Mouse (Mus musculus) liver, embryonic 13.5 days (tissue): Measurements from ENCODE around the gene Gphn. TPM values are rescaled to one million over a fixed set of nuclear protein-coding genes. Genes with fewer than 3 reads are reported as not detected.

Experiments used
- ATAC-seq: fragments of 200-750 bp; cut with Nextera tagmentation; 2 replicates; pipeline ENCODE4 v1.8.0; 2017; ENCODE audit warnings: low read depth, mild to moderate bottlenecking, moderate number of reproducible peaks, moderate library complexity
- DNase-seq: peaks from one replicate; pipeline ENCODE4 v3.0.0; 2022
- H3K27ac ChIP-seq: fragments of 300-500 bp; sonication (generic); 2 replicates; pipeline ENCODE4 v1.5.1; 2015; ENCODE audit warnings: moderate library complexity, mild to moderate bottlenecking, inconsistent platforms
- H3K27me3 ChIP-seq: fragments of 300-500 bp; sonication (generic); 2 replicates; pipeline ENCODE4 v1.6.1; 2015; ENCODE audit warnings: mild to moderate bottlenecking, inconsistent platforms
- H3K36me3 ChIP-seq: fragments of 300-500 bp; sonication (generic); 2 replicates; pipeline ENCODE4 v1.6.1; 2015; ENCODE audit warnings: mild to moderate bottlenecking, inconsistent platforms
- H3K4me1 ChIP-seq: fragments of 300-500 bp; sonication (generic); replicated peaks from 2 replicates; pipeline ENCODE4 v1.6.1; 2015; ENCODE audit warnings: inconsistent platforms
- H3K4me2 ChIP-seq: fragments of 300-500 bp; sonication (generic); 2 replicates; pipeline ENCODE4 v1.6.1; 2015; ENCODE audit warnings: inconsistent platforms, mild to moderate bottlenecking, moderate library complexity
- H3K4me3 ChIP-seq: fragments of 300-500 bp; sonication (generic); replicated peaks from 2 replicates; pipeline ENCODE4 v1.5.1; 2015; ENCODE audit warnings: mild to moderate bottlenecking, inconsistent platforms
- H3K9ac ChIP-seq: fragments of 300-500 bp; sonication (generic); 2 replicates; pipeline ENCODE4 v1.6.1; 2015; ENCODE audit warnings: mild to moderate bottlenecking, inconsistent platforms
- H3K9me3 ChIP-seq: fragments of 300-500 bp; sonication (generic); replicated peaks from 2 replicates; pipeline ENCODE4 v1.6.1; 2016; ENCODE audit warnings: inconsistent platforms
- WGBS: fragments of 180-500 bp; shearing (Covaris S2); methylation state at CpG from one replicate; pipeline ENCODE4 v1.1.7; 2015; ENCODE audit not compliant: insufficient replicate concordance; 5-methylcytosine and 5-hydroxymethylcytosine counted together
- polyA plus RNA-seq: library from polyadenylated mRNA; unstranded; fragments of >200 nt; fragmentation: Nextera tagmentation; extraction: Ambion mirVana; gene quantifications from 2 replicates; pipeline ENCODE4 v1.2.1, GENCODE M21; 2015

Gphn gene
- polyA plus RNA-seq, 1 experiment from 2014 or later = 6.1 TPM

DNA sequence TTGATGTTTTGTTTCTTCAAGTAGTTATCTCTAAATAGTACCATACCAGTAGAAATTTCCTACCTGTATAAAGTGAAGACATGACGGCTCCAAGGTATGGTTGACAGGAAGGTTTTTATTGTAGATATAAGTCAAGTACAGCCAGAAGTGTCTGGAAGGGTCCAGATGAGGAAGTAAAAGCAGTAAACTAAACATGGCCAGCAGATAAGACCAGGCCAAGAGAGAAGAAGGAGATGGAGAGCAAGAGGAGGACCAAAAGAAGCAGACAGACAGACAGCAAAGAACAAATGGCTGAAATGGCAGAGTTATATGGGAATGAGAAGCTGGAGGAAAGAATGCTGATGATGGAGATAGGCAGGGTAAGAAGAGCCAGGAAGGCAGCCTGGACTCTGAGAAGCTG is 419.1 kb downstream of the Gphn start:
- no peaks in the 10 kb centered on the region for H3K4me1 ChIP-seq
- ATAC-seq = no peak
- H3K27me3 ChIP-seq = no peaks in the 10 kb centered on the region
- no peak overlapping the region for H3K4me2 ChIP-seq
- DNase-seq = no peak
- H3K36me3 ChIP-seq = no peaks in the 10 kb centered on the region
- H3K9me3 ChIP-seq = no peaks in the 10 kb centered on the region
- WGBS = 51% methylated on average over 1 of the region's 1 CpGs
- H3K27ac ChIP-seq = no peak overlapping the region
- no peak overlapping the region for H3K4me3 ChIP-seq
- no peak overlapping the region for H3K9ac ChIP-seq

DNA sequence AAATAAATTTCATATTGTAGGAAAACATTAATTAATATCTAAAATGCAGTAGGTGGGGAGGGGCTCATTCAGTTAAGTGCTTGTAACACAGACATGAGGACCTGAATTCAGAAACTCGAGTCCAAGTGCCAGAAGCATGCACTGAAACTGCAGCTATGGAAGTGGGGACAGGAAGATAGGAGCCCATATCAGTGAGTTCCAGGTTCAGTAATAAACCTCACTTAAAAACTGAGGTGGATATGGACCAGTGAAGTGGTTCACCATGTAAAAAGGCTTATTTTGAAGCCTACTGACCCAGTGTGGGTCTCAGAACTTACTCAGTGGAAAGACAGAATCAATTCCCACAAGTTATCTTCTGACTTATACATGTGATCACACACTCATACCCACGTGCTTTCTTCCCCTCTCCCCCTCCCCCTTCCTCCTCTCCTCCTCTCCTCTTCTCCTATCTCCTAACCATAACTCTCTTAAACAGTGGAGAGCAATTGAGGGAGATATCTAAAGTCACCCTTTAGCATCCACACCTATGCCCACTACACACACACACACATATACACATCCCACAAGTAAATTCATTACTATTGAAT is 433.6 kb downstream of the Gphn start:
- DNase-seq (no peak), ATAC-seq (peak; percentile 79)
- Histone ChIP-seq H3K4me1 (peaks cover 8% of the 10 kb centered on the region), H3K4me2 (no peak overlapping the region), H3K36me3 (no peaks in the 10 kb centered on the region), H3K9ac (no peak overlapping the region), H3K9me3 (no peaks in the 10 kb centered on the region), H3K27me3 (no peaks in the 10 kb centered on the region), H3K27ac (no peak overlapping the region), H3K4me3 (no peak overlapping the region)
- 17% methylated on average over 2 of the region's 2 CpGs for WGBS

DNA sequence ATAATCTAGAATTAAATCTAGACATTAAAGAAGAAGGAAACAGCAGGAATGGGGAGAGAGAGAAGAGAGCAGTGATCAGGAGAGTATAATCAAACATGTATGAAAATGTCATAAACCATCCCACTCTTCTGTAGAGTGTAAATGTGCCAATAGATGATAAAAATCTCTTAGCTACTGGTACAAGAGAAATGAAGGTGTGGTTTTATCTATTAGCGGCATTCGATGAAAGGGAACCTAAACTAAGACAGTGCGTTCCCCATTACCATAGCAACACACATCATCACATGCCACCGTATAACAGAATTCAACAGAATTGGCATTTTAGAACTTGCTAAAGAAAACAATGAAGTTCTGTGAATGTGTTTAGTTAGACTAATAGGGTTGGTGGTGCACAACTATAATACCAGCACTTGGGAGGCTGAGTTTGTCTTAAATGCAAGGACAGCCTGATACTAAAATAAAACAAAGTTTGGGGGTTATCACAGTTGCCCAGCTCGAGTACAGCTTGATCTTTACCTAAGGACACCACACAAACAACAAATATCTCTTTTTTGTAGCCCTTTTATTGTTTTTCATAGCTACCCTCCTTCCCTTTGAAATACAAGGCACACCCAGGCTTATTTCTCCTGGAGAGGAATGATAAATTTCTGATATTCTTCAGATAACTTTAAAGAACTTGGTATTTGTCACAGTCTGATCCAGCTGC is 452.1 kb downstream of the Gphn start:
- Histone ChIP-seq H3K9ac (no peak overlapping the region), H3K27ac (no peak overlapping the region), H3K4me2 (no peak overlapping the region), H3K9me3 (no peaks in the 10 kb centered on the region), H3K4me3 (no peak overlapping the region), H3K4me1 (peaks cover 7% of the 10 kb centered on the region), H3K27me3 (no peaks in the 10 kb centered on the region), H3K36me3 (no peaks in the 10 kb centered on the region)
- 59% methylated on average over 5 of the region's 5 CpGs for WGBS
- peak; percentile 71 for ATAC-seq
- DNase-seq = no peak

DNA sequence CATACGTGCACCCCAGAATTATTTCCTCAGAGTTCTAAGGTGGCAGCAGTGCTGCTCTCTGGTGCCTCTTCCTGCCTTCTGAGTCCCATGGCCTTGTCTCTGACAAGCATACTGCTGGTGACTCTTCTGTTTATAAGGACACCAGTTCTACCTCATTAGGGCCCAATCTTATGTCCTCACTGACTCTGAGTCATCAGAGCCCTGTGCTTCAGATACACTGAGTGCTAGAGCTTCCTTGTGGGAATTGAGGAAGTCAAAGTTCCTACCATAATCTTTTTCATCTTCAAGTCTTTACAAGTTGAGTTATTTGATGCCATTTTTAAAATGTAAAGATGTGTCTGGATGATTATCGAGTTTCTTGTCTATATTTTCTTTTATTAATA is 452.6 kb downstream of the Gphn start:
- H3K9ac ChIP-seq = no peak overlapping the region
- H3K27me3 ChIP-seq = no peaks in the 10 kb centered on the region
- no peaks in the 10 kb centered on the region for H3K36me3 ChIP-seq
- no peak overlapping the region for H3K27ac ChIP-seq
- no peak for DNase-seq
- H3K4me2 ChIP-seq = no peak overlapping the region
- H3K4me3 ChIP-seq = no peak overlapping the region
- H3K4me1 ChIP-seq = peaks cover 7% of the 10 kb centered on the region
- ATAC-seq = no peak; the same call in 1 of the 2 replicates
- H3K9me3 ChIP-seq = no peaks in the 10 kb centered on the region
- WGBS = 55% methylated on average over 2 of the region's 2 CpGs

GRCm38 (mm10) chr12:78681048-78681447 is 454.9 kb downstream of the Gphn start:
- no peak overlapping the region for H3K4me3 ChIP-seq
- no peaks in the 10 kb centered on the region for H3K27me3 ChIP-seq
- no peaks in the 10 kb centered on the region for H3K9me3 ChIP-seq
- DNase-seq (no peak), ATAC-seq (no peak)
- WGBS = 67% methylated on average over 2 of the region's 2 CpGs
- H3K4me1 ChIP-seq = peaks cover 7% of the 10 kb centered on the region
- H3K9ac ChIP-seq = no peak overlapping the region
- no peak overlapping the region for H3K27ac ChIP-seq
- H3K4me2 ChIP-seq = no peak overlapping the region
- no peaks in the 10 kb centered on the region for H3K36me3 ChIP-seq

DNA sequence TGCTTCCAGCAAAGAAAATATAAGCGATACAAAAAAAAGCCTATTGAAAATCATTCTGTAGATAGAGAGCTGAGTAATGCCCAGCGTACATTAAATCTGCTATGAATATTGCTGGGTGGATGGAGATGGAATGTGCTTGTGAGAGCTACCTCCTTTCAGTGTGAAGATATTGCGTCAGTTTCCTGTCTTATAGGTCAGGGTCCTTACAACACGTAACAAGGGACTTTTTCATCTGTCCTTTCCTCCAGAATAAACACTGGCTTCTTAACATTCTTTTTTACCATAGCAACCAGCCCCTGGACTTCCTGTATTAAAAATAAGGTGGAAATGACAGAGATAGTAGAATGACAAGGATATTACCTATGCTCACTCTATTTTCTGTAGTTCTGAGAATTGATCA is 456.1 kb downstream of the Gphn start:
- DNase-seq = no peak
- WGBS = 67% methylated on average over 4 of the region's 4 CpGs
- H3K4me3 ChIP-seq = no peak overlapping the region
- peaks cover 7% of the 10 kb centered on the region for H3K4me1 ChIP-seq
- no peak overlapping the region for H3K4me2 ChIP-seq
- no peak overlapping the region for H3K27ac ChIP-seq
- H3K27me3 ChIP-seq = no peaks in the 10 kb centered on the region
- no peaks in the 10 kb centered on the region for H3K36me3 ChIP-seq
- no peak overlapping the region for H3K9ac ChIP-seq
- no peak for ATAC-seq
- no peaks in the 10 kb centered on the region for H3K9me3 ChIP-seq

GRCm38 (mm10) chr12:78685669-78686215 is 459.6 kb downstream of the Gphn start:
- no peaks in the 10 kb centered on the region for H3K27me3 ChIP-seq
- H3K36me3 ChIP-seq = no peaks in the 10 kb centered on the region
- WGBS = 28% methylated on average over 1 of the region's 1 CpGs
- DNase-seq (no peak), ATAC-seq (0 out of 2 replicates have a peak, but pooled peaks have one; percentile 18)
- H3K4me2 ChIP-seq = no peak overlapping the region
- H3K4me3 ChIP-seq = no peak overlapping the region
- H3K9me3 ChIP-seq = no peaks in the 10 kb centered on the region
- no peaks in the 10 kb centered on the region for H3K4me1 ChIP-seq
- no peak overlapping the region for H3K27ac ChIP-seq
- H3K9ac ChIP-seq = no peak overlapping the region

DNA sequence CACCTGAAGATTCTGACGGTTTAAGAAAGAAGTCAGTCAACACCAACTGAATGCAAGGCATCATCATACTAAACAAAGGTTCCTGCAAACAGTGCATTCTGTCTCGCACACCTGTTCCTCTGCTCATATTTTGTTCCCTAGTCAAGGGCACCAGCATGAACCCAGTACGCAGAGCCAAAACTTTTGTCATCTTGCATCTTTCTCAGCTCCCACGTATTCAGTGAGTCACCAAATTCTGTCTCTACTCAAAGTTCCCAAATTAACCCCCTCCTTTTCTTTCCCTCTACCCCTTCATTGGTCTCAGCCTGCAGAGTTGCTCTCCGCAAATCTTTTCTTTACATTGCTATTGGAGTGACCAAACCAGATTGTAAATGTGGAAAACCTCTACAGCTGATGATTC is 462.7 kb downstream of the Gphn start:
- no peak overlapping the region for H3K27ac ChIP-seq
- no peak for DNase-seq
- WGBS = 68% methylated on average over 5 of the region's 5 CpGs
- no peak for ATAC-seq
- H3K4me3 ChIP-seq = no peak overlapping the region
- no peak overlapping the region for H3K9ac ChIP-seq
- H3K27me3 ChIP-seq = no peaks in the 10 kb centered on the region
- no peaks in the 10 kb centered on the region for H3K36me3 ChIP-seq
- H3K9me3 ChIP-seq = no peaks in the 10 kb centered on the region
- H3K4me2 ChIP-seq = no peak overlapping the region
- H3K4me1 ChIP-seq = no peaks in the 10 kb centered on the region

- 32% methylated on average over 1 of the region's 1 CpGs for WGBS
- Histone ChIP-seq H3K36me3 (no peaks in the 10 kb centered on the region), H3K9ac (no peak within 1 kb of the TSS), H3K4me2 (no peak within 1 kb of the TSS), H3K4me3 (no peak within 1 kb of the TSS), H3K9me3 (no peaks in the 10 kb centered on the region), H3K27ac (no peak within 1 kb of the TSS), H3K27me3 (no peaks in the 10 kb centered on the region), H3K4me1 (no peaks in the 10 kb centered on the region)
- no peak for ATAC-seq
- DNase-seq = no peak
These were observed 465.1 kb downstream of the Gphn start, which contains the start of gene Fam71d for GRCm38 (mm10) chr12:78691325-78691724. Fam71d (plus strand) TSS chr12:78691535.

DNA sequence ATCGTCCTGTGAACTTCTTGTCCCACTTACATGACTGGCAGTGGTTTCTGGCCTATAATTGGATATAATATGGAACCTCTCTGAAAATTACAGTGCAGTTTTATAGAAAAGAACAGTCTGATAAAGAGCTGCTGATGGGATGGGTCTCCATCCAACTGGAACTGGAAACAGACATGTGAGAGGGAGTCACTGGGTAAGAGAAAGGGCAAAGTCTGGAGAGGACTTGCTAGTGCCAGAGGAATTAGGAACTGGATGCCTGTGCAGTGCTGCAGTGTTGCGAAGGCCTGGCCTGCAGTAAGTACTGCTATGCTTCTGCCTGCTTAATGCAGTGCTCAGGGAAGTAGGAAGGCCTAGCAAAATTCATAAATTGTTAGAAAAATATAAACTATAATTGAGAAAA is 467.1 kb downstream of the Gphn start:
- H3K27ac ChIP-seq = no peak overlapping the region
- H3K9ac ChIP-seq = no peak overlapping the region
- no peaks in the 10 kb centered on the region for H3K36me3 ChIP-seq
- H3K4me3 ChIP-seq = no peak overlapping the region
- no peaks in the 10 kb centered on the region for H3K4me1 ChIP-seq
- DNase-seq = no peak
- no peak for ATAC-seq
- WGBS = 66% methylated on average over 2 of the region's 2 CpGs
- no peaks in the 10 kb centered on the region for H3K9me3 ChIP-seq
- no peak overlapping the region for H3K4me2 ChIP-seq
- H3K27me3 ChIP-seq = no peaks in the 10 kb centered on the region

DNA sequence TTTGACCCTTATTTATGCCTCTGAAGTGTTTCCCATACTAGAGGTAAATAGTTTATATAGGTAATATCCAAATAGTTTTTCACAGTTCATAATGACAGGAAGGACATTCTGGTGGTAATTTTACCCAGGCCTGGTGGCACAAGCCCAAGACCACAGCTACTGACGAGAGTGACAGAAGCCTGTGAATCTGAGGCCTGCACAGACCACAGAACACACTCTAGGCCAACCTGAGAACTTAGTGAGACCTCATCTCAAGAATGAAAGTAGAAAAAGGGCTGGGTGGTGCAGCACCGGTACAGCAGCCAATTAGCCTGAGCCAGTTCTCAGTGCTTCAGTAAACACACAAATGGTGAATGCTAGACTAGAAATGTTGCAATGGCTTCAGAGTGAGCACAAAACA is 491.6 kb downstream of the Gphn start:
- H3K4me1 ChIP-seq = no peaks in the 10 kb centered on the region
- H3K9ac ChIP-seq = no peak overlapping the region
- ATAC-seq = no peak
- DNase-seq = no peak
- no peaks in the 10 kb centered on the region for H3K36me3 ChIP-seq
- no peak overlapping the region for H3K4me3 ChIP-seq
- no peaks in the 10 kb centered on the region for H3K27me3 ChIP-seq
- 61% methylated on average over 2 of the region's 2 CpGs for WGBS
- H3K4me2 ChIP-seq = no peak overlapping the region
- H3K9me3 ChIP-seq = no peaks in the 10 kb centered on the region
- no peak overlapping the region for H3K27ac ChIP-seq

- H3K9ac ChIP-seq = no peak overlapping the region
- ATAC-seq (no peak), DNase-seq (no peak)
These were observed 501.5 kb downstream of the Gphn start for GRCm38 (mm10) chr12:78727723-78728122.

More at GRCm38 (mm10) chr12:78727723-78728122, 501.5 kb downstream of the Gphn start:
- Histone ChIP-seq H3K4me3 (no peak overlapping the region), H3K4me1 (no peaks in the 10 kb centered on the region), H3K4me2 (no peak overlapping the region), H3K36me3 (no peaks in the 10 kb centered on the region), H3K27ac (no peak overlapping the region), H3K27me3 (no peaks in the 10 kb centered on the region), H3K9me3 (no peaks in the 10 kb centered on the region)
- WGBS = 54% methylated on average over 4 of the region's 4 CpGs
